Mouse (Mus musculus): ENCODE data around the gene Pth.

Pth gene

DNA sequence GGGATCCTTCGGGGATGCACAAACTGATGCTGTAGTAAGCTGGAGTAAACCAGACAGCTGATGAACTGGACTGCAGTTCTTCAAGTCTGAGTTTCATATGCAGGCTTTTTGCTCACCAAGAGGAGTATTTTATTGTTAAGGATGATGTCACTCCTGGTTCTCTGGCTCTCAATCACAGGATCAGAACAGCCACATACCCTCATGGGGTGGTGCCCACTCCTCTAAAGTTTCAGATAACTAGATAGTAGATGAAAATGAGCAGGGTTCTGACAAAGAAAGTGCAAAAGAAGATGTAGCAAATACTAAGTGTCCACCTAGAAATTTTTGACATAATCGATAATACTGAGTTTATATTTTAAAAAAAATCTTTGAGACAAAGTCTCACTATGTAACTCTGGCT, at the start of gene Pth:
Pth (minus strand) TSS at position 101 of the 400 bp plus-strand sequence.
- DNase-seq (ENCODE audit: low spot score in 2 of 2) = no peak

DNA sequence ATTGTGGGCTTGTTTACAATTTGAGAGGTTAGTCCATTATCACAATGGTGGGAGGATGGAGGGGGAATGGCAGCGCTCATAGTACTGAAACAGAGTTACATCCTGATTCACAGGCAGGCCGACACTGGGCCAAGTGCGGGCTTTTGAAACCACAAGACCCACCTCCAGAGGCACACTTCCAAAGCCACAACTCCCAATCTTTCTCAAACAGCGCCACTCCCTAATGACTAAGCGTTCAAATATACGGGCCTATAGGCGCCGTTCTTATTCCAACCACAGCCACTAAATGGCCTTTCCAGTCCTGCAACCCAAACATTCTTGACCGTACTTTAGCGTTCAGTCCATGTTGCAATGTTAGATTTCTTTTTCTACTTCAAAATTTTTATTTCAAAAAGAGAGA, 47.9 kb upstream of the Pth start:
- DNase-seq (ENCODE audit: low spot score in 2 of 2) = no peak

DNA sequence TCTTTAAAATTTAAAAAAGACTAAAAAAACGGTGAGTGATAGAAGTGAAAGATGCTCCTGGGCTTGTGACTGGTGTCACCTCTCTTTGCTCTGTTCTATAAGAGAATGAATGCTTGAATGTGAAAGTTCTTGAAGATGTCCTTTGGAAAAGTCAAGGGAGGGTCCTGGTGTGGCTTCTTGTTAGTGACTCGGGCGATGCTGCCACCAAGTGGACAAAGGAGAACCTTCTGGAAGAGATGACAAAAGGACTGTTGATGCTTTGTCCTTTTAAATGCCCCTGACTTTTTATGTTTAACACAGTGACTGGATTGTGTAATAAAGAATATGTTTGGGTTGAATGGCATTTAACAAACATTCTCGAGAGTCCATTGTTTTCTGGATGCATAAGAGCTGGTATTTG, 45.9 kb upstream of the Pth start:
- DNase-seq (ENCODE audit: low spot score in 2 of 2) = peak; percentile 44 to 68

DNA sequence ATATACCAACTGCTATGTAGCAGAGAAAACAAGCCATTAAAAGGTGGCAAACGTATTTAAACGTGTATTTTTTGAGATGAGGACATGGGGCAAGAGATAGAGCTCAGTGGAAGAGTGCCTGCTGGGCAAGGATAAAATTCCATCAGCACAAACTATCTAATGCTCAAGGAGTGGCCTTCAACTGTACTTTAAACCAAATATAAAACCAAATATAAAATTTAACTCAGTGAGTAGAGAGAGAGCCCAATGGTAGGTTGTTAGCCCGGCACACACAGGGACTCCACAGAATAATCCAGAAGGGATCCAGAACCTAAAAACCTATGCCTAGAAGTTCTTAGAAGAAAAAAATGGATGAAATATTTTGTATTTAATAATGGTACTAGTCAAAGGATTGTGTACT, 45.1 kb upstream of the Pth start:
- no peak for DNase-seq (ENCODE audit: low spot score in 2 of 2)

DNA sequence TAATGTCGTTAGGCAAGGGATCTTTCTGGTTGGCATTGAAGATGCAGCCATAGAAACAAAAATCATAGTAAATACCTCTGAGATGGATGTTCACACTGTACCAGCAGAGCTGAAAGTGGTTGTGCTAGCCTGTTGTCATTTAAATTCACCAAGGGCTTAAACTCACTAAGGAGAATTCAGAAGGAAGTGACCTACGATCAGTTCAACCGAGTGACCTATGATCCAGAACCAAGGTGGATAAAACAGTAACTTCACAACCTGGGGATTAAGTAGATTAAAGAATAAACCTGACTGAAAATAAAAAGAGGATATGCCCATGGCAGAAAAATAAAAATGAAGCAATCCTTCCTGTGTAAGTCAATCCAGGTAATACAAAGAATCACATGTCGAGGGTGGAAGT, 44.5 kb upstream of the Pth start:
- no peak for DNase-seq (ENCODE audit: low spot score in 2 of 2)

DNA sequence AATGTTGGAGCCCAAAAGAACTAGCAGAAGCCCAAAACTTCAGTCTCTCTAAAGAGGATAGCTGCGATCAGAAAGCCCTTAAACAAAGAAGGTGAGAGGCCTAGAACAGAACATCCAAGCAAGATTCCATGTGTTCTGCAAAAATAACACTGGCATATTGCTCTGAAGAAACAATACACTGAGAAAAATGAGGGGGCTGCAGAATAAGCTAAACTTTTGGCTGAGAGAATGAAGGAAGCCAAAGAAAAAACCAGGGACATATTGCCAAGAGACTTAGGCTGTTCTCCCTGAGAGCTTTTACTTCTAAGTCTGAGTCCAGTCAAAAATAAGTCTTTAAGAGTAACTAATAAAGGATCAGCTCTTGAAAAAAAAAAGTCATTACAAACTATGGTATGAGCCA, 32.4 kb upstream of the Pth start:
- no peak for DNase-seq (ENCODE audit: low spot score in 2 of 2)

DNA sequence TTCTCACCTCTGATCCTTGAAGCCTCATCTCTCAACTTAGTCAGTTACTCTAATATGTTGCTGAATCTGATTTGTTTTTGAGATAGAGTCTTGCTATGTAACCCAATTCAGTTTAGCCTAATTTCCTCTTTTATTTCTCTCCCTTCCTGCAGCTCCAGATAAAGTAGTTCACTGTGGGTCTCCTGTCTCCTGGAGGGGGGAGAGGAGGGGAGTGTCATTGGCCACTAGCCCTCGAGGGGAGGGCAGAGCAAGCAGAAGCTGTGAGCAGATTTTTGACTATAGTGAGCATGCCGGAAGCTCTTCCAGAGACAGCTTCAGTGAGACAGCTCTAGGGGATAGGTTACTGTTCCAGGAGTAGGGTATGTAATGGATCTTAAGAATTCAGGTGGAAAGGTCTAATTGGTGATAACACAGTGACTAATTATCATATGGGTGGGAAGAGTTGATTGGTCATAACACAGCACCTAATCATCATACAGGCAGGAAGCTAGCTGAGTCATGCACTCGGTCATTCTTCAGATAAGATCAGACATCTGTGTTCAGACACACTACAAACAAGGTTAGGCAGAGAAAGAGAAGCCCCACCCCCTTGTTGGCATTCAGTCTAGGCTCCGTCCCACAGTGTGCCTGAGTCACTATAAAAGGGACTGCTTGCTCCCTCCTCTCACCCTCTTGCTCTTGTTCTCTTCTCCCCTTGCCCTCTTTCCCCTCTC, 30.9 kb upstream of the Pth start:
- no peak for DNase-seq (ENCODE audit: low spot score in 2 of 2)

DNA sequence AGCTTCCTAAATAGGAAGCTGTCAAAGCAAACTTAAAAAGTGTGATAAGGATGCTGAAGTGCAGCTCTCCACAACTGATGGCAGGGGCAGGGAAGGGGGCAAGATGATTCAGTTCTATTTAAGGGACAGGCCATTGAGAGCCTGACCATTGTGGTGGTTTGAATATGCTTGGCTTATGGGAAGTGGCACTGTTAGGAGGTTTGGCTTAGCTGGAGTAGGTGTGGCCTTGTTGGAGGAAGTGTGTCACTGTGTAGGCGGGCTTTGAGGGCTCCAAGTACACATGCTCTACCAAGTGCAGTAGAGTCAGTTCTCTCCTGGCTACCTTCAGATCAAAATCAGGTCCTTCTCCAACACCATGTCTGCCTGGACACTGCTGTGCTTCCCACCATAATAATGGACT, 28.2 kb upstream of the Pth start:
- no peak for DNase-seq (ENCODE audit: low spot score in 2 of 2)

DNA sequence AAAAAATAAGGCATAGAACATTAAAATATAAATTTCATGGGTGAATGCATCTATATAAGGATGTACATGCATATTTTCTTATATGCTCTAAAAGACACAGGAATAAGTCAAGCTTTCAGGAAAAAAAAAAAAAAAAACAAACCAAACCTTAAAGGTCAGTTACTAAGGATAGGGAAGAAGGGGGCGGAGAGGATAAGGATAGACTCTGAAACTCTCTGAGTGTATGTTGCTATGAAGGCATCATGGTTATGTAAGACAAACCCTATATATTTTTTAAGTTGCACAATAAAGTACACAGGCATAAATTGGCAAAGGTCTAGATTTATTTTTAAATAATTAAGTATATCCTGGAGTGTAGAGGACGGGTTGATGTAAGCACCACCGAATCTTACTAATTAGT, 26.9 kb upstream of the Pth start:
- no peak for DNase-seq (ENCODE audit: low spot score in 2 of 2)

DNA sequence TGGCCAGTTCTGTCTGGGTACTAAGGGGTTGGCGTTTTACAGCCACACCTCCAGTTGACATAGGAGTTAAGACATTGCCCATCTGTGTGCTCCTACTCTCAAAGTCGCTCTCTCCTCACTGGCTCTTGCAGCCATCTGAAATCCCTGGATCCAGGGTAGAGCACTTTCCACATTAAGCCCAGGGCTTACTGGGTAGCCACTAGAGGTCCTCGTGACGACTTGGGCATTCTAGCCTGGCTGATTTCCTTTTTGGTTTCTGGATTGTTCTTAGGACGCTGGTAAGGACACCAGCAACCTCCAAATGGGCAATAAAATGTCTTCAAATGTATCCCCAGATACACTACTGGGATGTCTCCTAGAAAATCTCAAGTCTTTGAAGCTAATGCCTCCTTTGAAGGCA, 20.3 kb upstream of the Pth start:
- no peak for DNase-seq (ENCODE audit: low spot score in 2 of 2)

DNA sequence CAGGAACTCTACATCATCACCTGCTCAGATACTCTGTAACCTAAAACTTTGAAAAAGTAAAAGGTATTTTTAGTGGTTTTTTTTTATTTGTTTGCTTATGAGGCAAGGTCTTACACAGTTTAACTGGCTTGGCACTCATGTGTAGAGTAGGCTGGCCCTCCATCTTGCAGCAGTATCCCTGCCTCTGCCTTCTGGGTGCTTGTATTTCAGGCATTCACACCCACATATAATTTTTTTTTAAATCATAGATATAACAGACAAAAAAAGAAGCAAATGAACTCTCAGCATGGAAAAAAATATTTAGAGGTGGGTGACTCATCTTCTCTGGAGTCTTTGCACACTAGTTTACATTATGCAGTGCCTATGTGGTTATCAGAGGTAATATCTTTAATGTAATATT, 9.7 kb upstream of the Pth start:
- DNase-seq (ENCODE audit: low spot score in 2 of 2) = no peak

DNA sequence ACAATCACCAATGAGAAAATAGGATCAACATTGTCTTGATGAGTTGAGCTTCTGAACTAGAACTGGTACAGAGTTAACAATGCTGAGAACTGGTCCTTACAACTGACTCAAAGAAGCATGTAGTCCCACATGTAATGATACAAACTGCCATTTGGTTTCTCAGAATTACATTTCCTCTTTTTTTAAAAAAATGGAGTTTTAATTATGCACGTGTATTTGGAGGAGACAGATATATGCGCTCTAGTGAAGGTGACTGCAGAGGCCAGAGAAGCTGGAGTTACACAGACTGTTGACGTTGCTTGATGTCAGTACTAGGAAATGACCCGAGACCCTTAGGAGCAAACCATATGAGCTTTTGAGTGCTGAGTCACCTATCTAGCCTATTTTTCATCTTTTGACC, 8.3 kb upstream of the Pth start:
- no peak for DNase-seq (ENCODE audit: low spot score in 2 of 2)

DNA sequence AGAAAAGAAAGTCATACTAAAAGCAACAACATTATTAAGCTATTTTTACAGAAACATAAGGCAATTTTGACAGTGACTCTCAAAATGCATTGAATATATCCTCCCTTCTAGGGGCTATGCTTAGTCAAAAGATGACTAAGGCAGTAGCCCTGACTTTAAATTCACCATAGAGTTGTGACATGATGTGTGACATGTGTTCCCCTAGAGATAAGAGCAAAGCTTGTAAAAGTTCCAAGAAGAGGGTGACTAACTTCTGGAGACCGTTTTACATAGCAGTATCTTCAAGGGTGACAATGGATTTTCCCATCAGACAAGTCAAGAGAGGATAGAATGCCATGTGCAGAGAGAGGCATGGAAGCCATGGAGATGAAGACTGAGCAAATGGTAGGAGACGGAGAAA, 3.2 kb upstream of the Pth start:
- no peak for DNase-seq (ENCODE audit: low spot score in 2 of 2)

DNA sequence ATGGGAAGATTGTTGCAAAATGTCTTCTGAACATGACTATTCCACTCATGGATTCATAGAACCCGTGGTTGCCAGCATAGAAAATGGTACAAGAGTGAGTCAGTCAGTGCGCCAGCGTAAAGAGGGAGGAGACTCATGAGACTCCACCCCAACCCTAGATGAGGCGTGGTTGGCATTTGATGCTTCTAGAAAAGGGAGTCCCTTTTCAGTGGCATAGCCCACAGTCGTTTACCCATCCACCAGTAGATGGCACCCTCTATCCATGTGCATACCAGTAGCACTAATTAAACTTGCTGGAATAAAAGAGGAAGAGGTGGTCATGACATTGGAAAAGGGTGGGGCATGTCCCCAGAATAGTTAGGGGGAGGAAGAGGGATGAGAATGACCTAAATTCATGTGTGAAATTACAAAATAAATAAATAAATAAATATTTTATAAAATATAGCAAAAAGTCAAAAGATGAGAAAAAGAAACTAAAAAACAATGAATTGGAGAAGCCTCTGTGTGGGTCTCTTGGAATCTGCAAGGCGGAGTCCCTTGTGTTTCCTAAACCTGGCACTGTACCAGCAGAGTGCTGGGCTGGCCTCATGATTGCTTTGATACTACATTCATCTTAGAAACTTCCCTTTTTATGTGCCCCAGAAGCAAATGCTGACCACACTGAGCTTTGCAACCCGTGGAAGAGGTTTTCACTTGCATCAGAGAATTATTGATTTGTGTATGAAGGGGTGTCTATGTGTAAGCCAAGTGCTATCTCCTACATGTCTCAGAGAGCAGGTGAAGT, 10.3 kb downstream of the Pth start:
- peak; percentile 80 to 83 for DNase-seq (ENCODE audit: low spot score in 2 of 2)

DNA sequence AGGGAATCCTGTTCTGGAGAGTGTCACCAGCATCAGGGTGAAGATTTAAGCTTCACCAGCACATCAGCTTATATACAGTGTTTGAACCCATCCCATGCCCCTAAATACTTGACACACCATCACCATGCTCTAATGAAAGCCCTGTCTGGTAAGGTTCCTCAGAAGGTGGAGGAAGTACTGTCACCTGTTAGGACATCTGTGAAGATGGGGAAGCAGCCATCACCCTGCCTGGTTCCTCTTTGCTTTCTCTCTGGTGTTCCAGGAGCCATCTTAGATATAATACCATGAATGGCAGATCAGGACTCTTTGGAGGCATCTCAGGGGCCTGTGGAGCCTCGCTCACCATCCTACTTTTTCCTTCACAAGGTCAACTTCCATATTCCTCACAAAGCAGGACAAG, 15.7 kb downstream of the Pth start:
- DNase-seq (ENCODE audit: low spot score in 2 of 2) = no peak

DNA sequence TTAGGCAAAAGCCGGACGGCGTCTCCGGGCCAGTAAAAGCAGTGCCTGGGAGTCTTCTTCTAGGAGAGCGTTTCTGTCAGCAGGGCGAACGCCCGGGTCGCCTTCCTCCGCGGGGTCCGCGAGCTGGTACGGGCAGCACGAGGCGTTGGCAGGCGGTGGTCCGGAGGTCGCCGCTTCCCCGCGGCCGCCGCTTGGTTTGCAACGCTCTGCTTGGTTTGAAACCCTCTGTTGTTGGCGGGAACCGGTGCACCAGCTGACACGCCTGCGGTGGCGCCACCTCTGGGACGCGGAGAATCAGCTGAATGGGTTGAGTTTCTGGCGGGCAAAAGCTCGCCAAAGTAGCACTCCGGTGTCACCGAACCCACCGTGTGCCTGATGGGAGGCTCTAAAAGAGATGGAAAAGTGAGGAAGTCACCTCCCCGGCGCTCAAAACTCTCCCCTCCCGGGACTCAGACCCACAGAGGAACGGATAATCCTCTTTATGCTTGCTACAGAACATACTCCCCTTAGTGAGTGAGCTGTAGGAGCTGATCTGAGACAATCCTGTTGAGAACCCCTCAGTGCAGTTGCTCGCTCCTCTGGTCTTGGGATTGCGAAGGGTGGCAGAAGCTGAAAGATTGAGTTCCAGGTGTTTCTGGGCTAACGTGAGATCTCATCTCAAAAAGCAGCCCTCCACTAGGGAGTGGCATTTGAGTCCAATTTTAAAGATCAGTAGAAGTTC, 18.6 kb downstream of the Pth start:
- DNase-seq (ENCODE audit: low spot score in 2 of 2) = peak; percentile 83

DNA sequence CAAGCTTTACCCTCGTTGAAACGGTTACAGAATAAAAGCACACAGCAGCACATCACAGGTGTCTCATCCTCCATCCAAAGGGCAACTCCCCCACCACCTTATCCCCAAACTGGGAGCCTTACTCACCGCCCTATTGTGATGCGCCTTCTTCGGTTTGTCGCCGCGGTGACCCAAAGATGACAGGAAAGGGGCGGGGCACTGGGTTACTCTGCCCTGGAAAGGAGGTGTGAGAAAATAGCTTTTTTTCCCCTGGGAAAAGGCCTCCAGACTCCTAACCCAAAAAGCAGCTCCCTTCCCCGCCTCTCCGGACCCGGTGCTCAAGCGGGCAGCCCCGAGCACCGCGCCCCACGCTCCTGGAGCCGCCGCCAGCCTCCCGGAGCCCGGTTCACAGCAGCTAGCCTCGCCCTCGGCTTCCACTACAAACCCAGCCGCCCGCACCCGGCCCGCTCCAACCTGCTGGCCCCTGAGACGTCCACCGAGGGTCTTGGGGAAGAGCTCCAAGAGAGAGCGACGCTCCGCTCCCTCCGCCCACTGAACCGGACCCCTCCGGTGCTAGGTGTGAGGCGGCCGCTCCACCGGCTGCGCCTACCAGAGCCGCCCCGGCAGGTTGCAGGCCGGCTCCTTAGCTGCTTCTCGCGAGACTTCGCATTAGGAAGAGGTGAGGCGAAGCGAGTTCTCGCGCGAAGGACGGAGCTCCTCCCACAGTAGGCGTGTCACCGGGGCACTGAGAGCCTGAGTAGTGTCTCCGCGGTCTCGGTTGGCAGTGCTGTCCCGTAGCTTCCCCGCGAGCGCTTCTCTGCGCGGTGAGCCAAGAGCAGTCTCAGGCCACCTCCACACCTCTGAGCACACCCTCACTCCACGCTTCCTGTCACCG, 19.4 kb downstream of the Pth start, which contains the start of gene Btbd10:
Btbd10 (minus strand) TSS at position 647 of the 874 bp plus-strand sequence.
- DNase-seq (ENCODE audit: low spot score in 2 of 2) = peak; percentile 98 to 99

DNA sequence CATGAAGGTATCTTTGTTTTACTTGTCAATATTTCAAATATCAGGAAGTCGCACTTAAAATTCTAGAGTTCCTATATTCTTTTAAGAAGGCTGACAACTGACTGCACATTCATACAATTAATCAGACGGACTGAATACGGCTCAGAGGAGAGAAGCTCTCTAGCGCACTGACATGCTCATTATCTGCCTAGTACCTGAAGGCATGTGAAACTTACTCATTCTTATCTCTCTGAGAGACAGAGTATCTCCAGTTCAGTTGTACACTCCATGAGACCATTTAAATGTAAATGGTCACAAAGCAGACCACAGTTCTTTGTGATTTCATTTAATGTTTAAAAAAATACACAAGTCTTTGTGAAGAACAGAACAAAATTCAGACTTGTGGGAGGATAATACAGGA, 20.9 kb downstream of the Pth start:
- DNase-seq (ENCODE audit: low spot score in 2 of 2) = no peak

DNA sequence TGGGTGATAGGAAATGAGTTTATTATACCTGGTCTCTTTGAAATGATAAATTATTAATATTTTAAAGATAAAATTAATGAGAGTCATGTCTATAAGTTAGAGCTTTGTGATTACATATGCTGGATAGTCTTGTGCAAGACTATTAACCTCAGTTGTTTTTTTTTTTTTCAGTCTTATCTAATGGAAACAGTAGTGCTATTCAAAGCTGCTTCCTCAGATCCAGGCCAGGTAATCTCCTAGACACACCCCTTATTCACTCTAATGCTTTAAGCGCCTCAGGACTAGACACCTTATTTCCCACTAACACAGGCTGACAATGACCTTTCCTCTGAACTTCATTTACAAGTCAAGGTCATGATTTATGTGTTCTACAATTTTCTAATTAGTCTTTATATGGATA, 39.3 kb downstream of the Pth start:
- DNase-seq (ENCODE audit: low spot score in 2 of 2) = no peak

DNA sequence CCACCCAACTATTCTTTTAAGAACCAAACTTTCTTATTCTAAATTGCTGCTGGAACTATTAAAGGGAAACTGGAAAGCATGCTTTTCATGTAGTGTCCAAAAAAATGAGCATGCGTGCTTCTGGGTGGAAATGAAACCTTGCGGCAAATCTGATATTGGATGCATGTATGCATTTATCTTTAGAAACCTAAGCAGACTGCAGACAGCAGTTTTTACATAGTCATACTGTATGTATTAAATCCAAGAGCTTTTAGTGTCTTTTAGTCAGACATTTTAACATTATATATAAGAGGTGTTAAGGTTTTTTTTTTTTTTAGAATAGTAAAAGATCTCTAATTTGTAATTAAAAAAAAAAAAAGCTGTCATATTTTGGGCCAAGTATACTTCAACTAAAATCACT, 40.7 kb downstream of the Pth start:
- no peak for DNase-seq (ENCODE audit: low spot score in 2 of 2)

DNA sequence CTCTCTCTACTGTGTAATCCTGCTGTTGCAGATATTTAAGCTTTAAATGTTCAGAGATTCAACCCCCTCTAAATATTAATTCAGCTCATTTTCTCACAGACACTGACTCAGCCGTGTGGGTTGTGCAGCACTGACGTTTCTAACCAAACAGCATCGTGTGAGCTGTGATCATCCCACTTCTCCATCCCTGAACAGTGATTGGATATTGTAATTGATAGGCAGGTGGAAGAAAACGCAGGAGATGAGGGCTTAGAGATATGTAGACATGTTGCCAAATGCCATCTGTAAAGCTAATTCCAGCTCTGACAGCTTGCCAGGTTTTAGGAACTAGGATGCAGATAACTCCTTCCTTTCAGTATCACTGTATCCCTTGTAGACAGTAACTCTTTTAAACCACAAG, 41.1 kb downstream of the Pth start:
- peak; percentile 74 to 90 for DNase-seq (ENCODE audit: low spot score in 2 of 2)
